Mouse (Mus musculus) stomach, postnatal 0 days (tissue): ENCODE results near the gene Det1. TPM values are rescaled to one million over a fixed set of nuclear protein-coding genes. Genes with fewer than 3 reads are reported as not detected.

Experiments used
- ATAC-seq: fragments of 200-750 bp; cut with Nextera tagmentation; 2 replicates; pipeline ENCODE4 v1.8.0; 2017; ENCODE audit not compliant: low FRiP score, low TSS enrichment
- DNase-seq: peaks from one replicate; pipeline ENCODE4 v3.0.0-alpha.2; 2016; ENCODE audit warnings: low spot score
- H3K27ac ChIP-seq: fragments of 300-500 bp; sonication (generic); replicated peaks from 2 replicates; pipeline ENCODE4 v1.5.1; 2014; ENCODE audit warnings: mild to moderate bottlenecking, control low read depth
- H3K27me3 ChIP-seq: fragments of 300-500 bp; sonication (generic); 2 replicates; pipeline ENCODE4 v1.6.1; 2014; ENCODE audit warnings: low read length; ENCODE audit not compliant: control insufficient read depth, insufficient read depth
- H3K36me3 ChIP-seq: fragments of 300-500 bp; sonication (generic); 2 replicates; pipeline ENCODE4 v1.6.1; 2014; ENCODE audit warnings: low read length, mixed read lengths; ENCODE audit not compliant: control insufficient read depth, insufficient read depth
- H3K4me1 ChIP-seq: fragments of 300-500 bp; sonication (generic); replicated peaks from 2 replicates; pipeline ENCODE4 v1.6.1; 2014; ENCODE audit warnings: antibody characterized with exemption; ENCODE audit not compliant: control insufficient read depth, insufficient read depth
- H3K4me2 ChIP-seq: fragments of 300-500 bp; sonication (generic); replicated peaks from 2 replicates; pipeline ENCODE4 v1.6.1; 2014; ENCODE audit warnings: low read depth, mild to moderate bottlenecking, control low read depth, moderate library complexity
- H3K4me3 ChIP-seq: fragments of 300-500 bp; sonication (generic); 2 replicates; pipeline ENCODE4 v1.5.1; 2014; ENCODE audit warnings: low read depth, low read length, control low read depth
- H3K9ac ChIP-seq: fragments of 300-500 bp; sonication (generic); 2 replicates; pipeline ENCODE4 v1.6.1; 2014; ENCODE audit warnings: mild to moderate bottlenecking, low read length, control low read depth, mixed read lengths
- H3K9me3 ChIP-seq: fragments of 300-500 bp; sonication (generic); 2 replicates; pipeline ENCODE4 v1.6.1; 2016; ENCODE audit warnings: low read length; ENCODE audit not compliant: control insufficient read depth
- CTCF ChIP-seq: IDR thresholded peaks from 2 replicates; pipeline ENCODE4 v1.5.1; 2016; ENCODE audit warnings: antibody characterized with exemption, low read depth, mild to moderate bottlenecking, moderate library complexity
- EP300 ChIP-seq: optimal IDR thresholded peaks from 2 replicates; pipeline ENCODE3; 2016; ENCODE audit warnings: antibody characterized with exemption
- WGBS: fragments of 180-500 bp; shearing (Covaris S2); extraction: QIAGEN DNeasy Blood & Tissue Kit; methylation state at CpG from one replicate; pipeline ENCODE4 v1.1.7; 2014; 5-methylcytosine and 5-hydroxymethylcytosine counted together
- polyA plus RNA-seq: library from polyadenylated mRNA; unstranded; fragments of >200 nt; fragmentation: Nextera tagmentation; extraction: Ambion mirVana; gene quantifications from 2 replicates; pipeline ENCODE4 v1.2.1, GENCODE M21; 2015

Det1 gene
- polyA plus RNA-seq, 1 experiment from 2014 or later, result 8.2 TPM

DNA sequence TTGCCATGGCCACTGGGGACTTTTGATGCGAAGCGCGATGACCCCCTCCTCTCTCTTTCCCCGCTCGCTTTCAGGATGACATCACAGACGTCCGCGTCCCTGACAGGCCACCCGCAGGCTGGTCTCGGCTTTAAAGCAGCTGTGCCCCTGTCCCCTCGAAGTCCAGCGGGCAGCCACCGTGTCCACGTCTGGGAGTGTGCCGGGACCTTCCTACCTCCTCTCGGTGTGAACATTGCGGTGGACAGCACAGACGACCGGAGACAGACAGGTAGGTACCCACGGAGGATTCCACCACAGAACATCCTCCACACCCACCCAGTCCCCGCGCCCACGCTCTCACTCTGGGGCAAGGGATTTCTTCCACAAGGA, 35.4 kb upstream of the Det1 start:
- Histone ChIP-seq H3K36me3 (no peaks in the 10 kb centered on the region), H3K4me2 (peak overlapping the region; percentile 29), H3K9me3 (no peaks in the 10 kb centered on the region), H3K4me3 (0 out of 2 replicates have a peak overlapping the region, but pooled peaks have one; percentile 6), H3K27ac (no peak overlapping the region), H3K4me1 (no peaks in the 10 kb centered on the region), H3K27me3 (no peaks in the 10 kb centered on the region; the same call in 1 of the 2 replicates), H3K9ac (no peak overlapping the region)
- TF ChIP-seq CTCF (no peak), EP300 (no peak)
- DNase-seq (no peak), ATAC-seq (peak; percentile 44; the same call in 1 of the 2 replicates)
- 2% methylated on average over 15 of the region's 23 CpGs for whole genome bisulfite sequencing

DNA sequence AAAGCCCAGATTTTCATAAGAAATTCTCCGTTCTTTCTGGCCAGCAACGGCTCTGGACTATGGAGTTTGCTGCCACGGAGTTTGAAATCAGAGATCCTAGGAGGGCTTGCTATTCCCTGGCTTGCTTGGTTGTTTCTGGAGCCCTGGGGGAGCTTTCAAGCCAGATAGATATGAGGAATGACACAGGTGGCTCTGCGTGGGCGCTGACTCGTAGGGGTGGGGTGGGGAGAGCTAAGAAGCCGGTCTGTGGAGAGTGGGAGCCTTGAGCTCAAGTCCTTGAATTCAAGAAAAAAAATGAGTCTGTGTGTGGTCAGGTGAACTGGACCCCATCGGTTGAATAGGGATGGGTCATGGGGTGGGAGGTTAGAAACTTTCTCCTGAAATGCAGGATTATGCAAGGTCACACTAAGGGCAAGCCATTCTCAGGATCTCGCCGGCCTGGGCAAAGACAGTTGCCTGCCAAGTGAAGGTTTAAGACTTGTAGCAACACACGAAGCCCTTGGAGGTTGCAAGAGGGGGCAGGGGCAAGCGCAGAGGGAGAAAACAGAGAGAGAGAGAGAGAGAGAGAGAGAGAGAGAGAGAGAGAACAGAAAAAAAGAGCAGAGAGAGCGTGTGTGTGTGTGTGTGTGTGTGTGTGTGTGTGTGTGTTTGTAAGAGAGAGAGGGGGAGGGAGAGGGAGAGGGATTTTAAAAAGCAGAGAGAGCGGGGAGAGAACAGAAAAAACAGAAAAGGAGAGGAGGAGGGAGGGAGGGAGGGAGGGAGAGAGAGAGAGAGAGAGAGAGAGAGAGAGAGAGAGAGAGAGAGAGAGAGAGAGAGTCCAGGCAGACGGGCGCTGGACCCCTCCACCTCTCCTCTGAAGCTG, 34.8 kb upstream of the Det1 start:
- H3K27me3 ChIP-seq, result no peaks in the 10 kb centered on the region; the same call in 1 of the 2 replicates
- 18% methylated on average over 14 of the region's 16 CpGs for whole genome bisulfite sequencing
- H3K27ac ChIP-seq, result no peak overlapping the region
- H3K9ac ChIP-seq, result no peak overlapping the region
- DNase-seq (no peak), ATAC-seq (no peak)
- H3K4me1 ChIP-seq, result no peaks in the 10 kb centered on the region
- H3K9me3 ChIP-seq, result no peaks in the 10 kb centered on the region
- peak overlapping the region; percentile 29 for H3K4me2 ChIP-seq
- no peak for TF ChIP-seq CTCF
- TF ChIP-seq EP300, result no peak
- H3K36me3 ChIP-seq, result no peaks in the 10 kb centered on the region
- H3K4me3 ChIP-seq, result no peak overlapping the region

GRCm38 (mm10) chr7:78872831-78873230, 25.8 kb upstream of the Det1 start:
- ATAC-seq (no peak), DNase-seq (peak; percentile 35)
- H3K27me3 ChIP-seq, result no peaks in the 10 kb centered on the region
- H3K4me3 ChIP-seq, result no peak overlapping the region
- no peak overlapping the region for H3K27ac ChIP-seq
- WGBS, result 52% methylated on average over 5 of the region's 5 CpGs
- H3K9me3 ChIP-seq, result no peaks in the 10 kb centered on the region
- no peak overlapping the region for H3K4me2 ChIP-seq
- H3K4me1 ChIP-seq, result no peaks in the 10 kb centered on the region
- no peak overlapping the region for H3K9ac ChIP-seq
- H3K36me3 ChIP-seq, result no peaks in the 10 kb centered on the region
- TF ChIP-seq EP300, result no peak
- TF ChIP-seq CTCF, result no peak

DNA sequence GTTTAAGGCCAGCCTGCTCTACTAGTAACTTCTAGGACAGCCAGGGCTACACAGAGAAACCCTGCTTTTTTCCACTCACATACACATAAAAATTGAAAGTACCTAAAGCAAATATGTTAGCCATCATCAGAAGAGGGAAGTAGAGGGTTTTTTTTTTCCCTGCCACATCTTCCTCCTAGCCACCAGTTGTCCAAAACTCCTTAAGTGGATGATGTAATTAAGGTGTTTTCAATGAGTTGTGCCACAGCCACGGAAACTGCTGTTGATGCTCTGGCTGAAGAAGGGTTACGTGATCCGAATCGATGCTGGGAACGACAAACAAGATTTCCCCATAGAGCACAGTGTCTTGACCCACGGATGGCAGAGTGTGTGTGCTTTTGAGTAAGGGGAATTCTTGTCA, 25.3 kb upstream of the Det1 start:
- no peaks in the 10 kb centered on the region for H3K4me1 ChIP-seq
- no peak for DNase-seq
- no peaks in the 10 kb centered on the region for H3K36me3 ChIP-seq
- H3K27me3 ChIP-seq, result no peaks in the 10 kb centered on the region
- H3K9me3 ChIP-seq, result no peaks in the 10 kb centered on the region
- WGBS, result 78% methylated on average over 6 of the region's 6 CpGs
- H3K27ac ChIP-seq, result no peak overlapping the region
- no peak overlapping the region for H3K4me2 ChIP-seq
- no peak overlapping the region for H3K9ac ChIP-seq
- no peak for ATAC-seq
- no peak overlapping the region for H3K4me3 ChIP-seq
- no peak for TF ChIP-seq EP300
- no peak for TF ChIP-seq CTCF

DNA sequence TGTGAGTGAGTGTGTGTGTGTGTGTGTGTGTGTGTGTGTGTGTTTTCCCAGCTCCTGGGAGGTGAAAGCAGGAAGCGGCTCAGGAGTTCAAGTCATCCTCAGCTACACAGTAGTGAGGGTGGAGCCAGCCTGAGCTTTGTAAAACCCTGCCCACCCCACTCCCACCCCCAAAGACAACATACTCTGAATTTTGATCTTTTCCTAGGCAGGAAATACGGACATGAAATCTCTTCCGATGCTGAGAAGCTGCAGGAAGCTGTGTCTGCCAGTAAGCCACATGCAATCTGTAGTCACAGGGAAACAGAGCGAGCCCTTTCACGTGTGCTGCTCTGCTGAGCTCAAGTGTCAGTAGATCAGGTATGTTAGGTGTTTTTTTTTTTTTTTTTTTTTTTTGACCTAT, 21.7 kb upstream of the Det1 start:
- Histone ChIP-seq H3K36me3 (no peaks in the 10 kb centered on the region), H3K27ac (no peak overlapping the region), H3K9ac (no peak overlapping the region), H3K4me3 (no peak overlapping the region), H3K9me3 (no peaks in the 10 kb centered on the region), H3K27me3 (no peaks in the 10 kb centered on the region), H3K4me1 (no peaks in the 10 kb centered on the region), H3K4me2 (no peak overlapping the region)
- TF ChIP-seq EP300, result no peak
- 41% methylated on average over 5 of the region's 5 CpGs for WGBS
- DNase-seq (no peak), ATAC-seq (no peak)

DNA sequence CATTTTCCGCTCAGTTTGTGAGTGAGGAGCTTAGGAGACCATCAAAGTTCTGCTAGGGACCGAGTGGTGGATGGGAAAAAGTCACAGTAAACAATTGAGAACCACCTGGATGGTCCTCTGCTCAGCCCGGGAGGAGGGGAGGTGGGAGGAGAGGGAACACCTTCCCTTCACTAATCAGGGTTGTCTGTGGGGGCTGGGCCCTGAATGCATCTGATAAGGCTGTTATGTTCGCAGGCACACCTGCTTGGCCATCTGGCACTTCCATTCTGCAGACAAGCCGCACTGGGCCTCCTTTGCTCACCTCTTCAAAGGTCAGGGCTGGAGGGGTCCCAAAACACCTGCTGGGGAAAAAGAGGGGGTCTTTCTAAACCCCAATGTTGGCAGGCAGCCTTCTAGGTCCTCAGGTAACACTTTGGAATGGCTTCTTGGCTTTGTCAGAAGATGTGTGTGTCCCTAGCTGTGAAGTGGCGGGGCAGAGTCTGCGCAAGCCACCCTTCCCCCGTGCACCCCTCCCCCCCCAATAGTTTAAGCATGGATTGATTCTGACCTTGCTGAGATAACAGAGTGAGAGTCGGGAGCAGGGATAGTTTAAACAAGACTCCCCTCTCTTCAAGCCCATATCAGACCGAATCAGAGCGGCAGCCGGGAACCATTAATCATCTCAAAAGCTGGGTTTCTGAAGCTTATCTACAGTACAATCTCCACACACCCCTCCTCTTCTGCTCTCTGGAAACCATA, 18.3 kb upstream of the Det1 start:
- H3K4me3 ChIP-seq, result no peak overlapping the region
- H3K9me3 ChIP-seq, result no peaks in the 10 kb centered on the region
- H3K4me2 ChIP-seq, result no peak overlapping the region
- H3K4me1 ChIP-seq, result no peaks in the 10 kb centered on the region
- ATAC-seq (no peak; the same call in 1 of the 2 replicates), DNase-seq (no peak)
- H3K27me3 ChIP-seq, result no peaks in the 10 kb centered on the region
- no peak overlapping the region; the same call in 1 of the 2 replicates for H3K9ac ChIP-seq
- WGBS, result 33% methylated on average over 12 of the region's 12 CpGs
- no peak for TF ChIP-seq CTCF
- TF ChIP-seq EP300, result no peak
- H3K36me3 ChIP-seq, result no peaks in the 10 kb centered on the region
- no peak overlapping the region for H3K27ac ChIP-seq
